Mouse (Mus musculus) lung, embryonic 15.5 days (tissue): Measurements from ENCODE around the gene Tmem44. TPM values are rescaled to one million over a fixed set of nuclear protein-coding genes. Genes with fewer than 3 reads are reported as not detected.

Experiments used
- ATAC-seq: fragments of 200-750 bp; cut with Nextera tagmentation; 2 replicates; pipeline ENCODE4 v1.8.0; 2017; ENCODE audit warnings: moderate number of reproducible peaks, borderline replicate concordance; ENCODE audit not compliant: low FRiP score, low TSS enrichment; ENCODE audit errors: extremely low read depth
- H3K27ac ChIP-seq: fragments of 300-500 bp; sonication (generic); 2 replicates; pipeline ENCODE4 v1.5.1; 2015; ENCODE audit warnings: moderate library complexity, mild to moderate bottlenecking, inconsistent platforms
- H3K27me3 ChIP-seq: fragments of 300-500 bp; sonication (generic); 2 replicates; pipeline ENCODE4 v1.6.1; 2015; ENCODE audit warnings: inconsistent platforms
- H3K36me3 ChIP-seq: fragments of 300-500 bp; sonication (generic); 2 replicates; pipeline ENCODE4 v1.6.1; 2015; ENCODE audit warnings: inconsistent platforms
- H3K4me1 ChIP-seq: fragments of 300-500 bp; sonication (generic); 2 replicates; pipeline ENCODE4 v1.6.1; 2015; ENCODE audit warnings: inconsistent platforms
- H3K4me2 ChIP-seq: fragments of 300-500 bp; sonication (generic); 2 replicates; pipeline ENCODE4 v1.6.1; 2015; ENCODE audit warnings: inconsistent platforms, mild to moderate bottlenecking, moderate library complexity
- H3K4me3 ChIP-seq: fragments of 300-500 bp; sonication (generic); 2 replicates; pipeline ENCODE4 v1.5.1; 2015; ENCODE audit warnings: mild to moderate bottlenecking, inconsistent platforms
- H3K9ac ChIP-seq: fragments of 300-500 bp; sonication (generic); 2 replicates; pipeline ENCODE4 v1.6.1; 2015; ENCODE audit warnings: inconsistent platforms
- H3K9me3 ChIP-seq: fragments of 300-500 bp; sonication (generic); 2 replicates; pipeline ENCODE4 v1.6.1; 2016; ENCODE audit warnings: inconsistent platforms
- WGBS: fragments of 180-500 bp; shearing (Covaris S2); methylation state at CpG from one replicate; pipeline ENCODE4 v1.1.7; 2015; 5-methylcytosine and 5-hydroxymethylcytosine counted together
- polyA plus RNA-seq: library from polyadenylated mRNA; unstranded; fragments of >200 nt; fragmentation: Nextera tagmentation; extraction: Ambion mirVana; gene quantifications from 2 replicates; pipeline ENCODE4 v1.2.1, GENCODE M21; 2015

Gene Tmem44
- polyA plus RNA-seq, 1 experiment from 2014 or later, result 26.4 TPM

GRCm38 (mm10) chr16:30576392-30576791 lies 25.8 kb upstream of the Tmem44 start:
- H3K27ac ChIP-seq, result no peak overlapping the region
- peaks cover 95% of the 10 kb centered on the region for H3K36me3 ChIP-seq
- H3K4me3 ChIP-seq, result no peak overlapping the region
- ATAC-seq, result no peak
- H3K9me3 ChIP-seq, result no peaks in the 10 kb centered on the region
- no peaks in the 10 kb centered on the region for H3K27me3 ChIP-seq
- H3K9ac ChIP-seq, result no peak overlapping the region
- WGBS, result 86% methylated on average over 1 of the region's 1 CpGs
- H3K4me1 ChIP-seq, result no peaks in the 10 kb centered on the region
- H3K4me2 ChIP-seq, result no peak overlapping the region

- Histone ChIP-seq H3K27me3 (no peaks in the 10 kb centered on the region), H3K36me3 (peaks cover 95% of the 10 kb centered on the region), H3K9me3 (no peaks in the 10 kb centered on the region), H3K4me1 (no peaks in the 10 kb centered on the region), H3K27ac (no peak overlapping the region), H3K4me2 (no peak overlapping the region), H3K4me3 (no peak overlapping the region), H3K9ac (no peak overlapping the region)
- no peak for ATAC-seq
- 80% methylated on average over 7 of the region's 7 CpGs for WGBS
Observed at GRCm38 (mm10) chr16:30575815-30576214, 25.2 kb upstream of the Tmem44 start.

DNA sequence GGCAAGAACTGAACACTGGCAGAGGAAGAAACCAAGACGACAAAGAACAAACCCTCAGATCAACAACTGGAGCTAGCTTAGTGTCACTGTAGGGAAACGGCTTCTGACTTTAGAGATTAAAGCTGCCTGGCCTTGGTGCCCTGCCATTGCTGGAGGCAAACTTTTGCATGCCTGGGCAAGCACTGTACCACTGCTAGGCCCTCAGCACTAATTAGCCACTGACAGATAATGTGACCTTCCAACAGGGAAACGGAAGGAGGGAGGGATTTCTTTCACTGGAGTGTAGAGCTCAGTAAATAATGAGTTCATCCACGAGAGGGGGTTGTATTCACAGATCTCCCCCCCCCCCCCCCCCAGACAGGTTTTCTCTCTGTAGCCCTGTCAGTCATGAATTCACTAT lies 21.6 kb upstream of the Tmem44 start:
- ATAC-seq, result no peak
- no peak overlapping the region for H3K27ac ChIP-seq
- 58% methylated on average over 4 of the region's 4 CpGs for WGBS
- H3K27me3 ChIP-seq, result no peaks in the 10 kb centered on the region
- H3K9ac ChIP-seq, result no peak overlapping the region
- H3K36me3 ChIP-seq, result peaks cover 91% of the 10 kb centered on the region
- no peaks in the 10 kb centered on the region for H3K9me3 ChIP-seq
- no peak overlapping the region for H3K4me3 ChIP-seq
- no peak overlapping the region for H3K4me2 ChIP-seq
- H3K4me1 ChIP-seq, result no peaks in the 10 kb centered on the region

GRCm38 (mm10) chr16:30571378-30571777 lies 20.7 kb upstream of the Tmem44 start:
- no peaks in the 10 kb centered on the region for H3K9me3 ChIP-seq
- H3K4me1 ChIP-seq, result no peaks in the 10 kb centered on the region
- no peak overlapping the region for H3K4me3 ChIP-seq
- no peak overlapping the region for H3K4me2 ChIP-seq
- peaks cover 89% of the 10 kb centered on the region for H3K36me3 ChIP-seq
- WGBS, result 91% methylated on average over 5 of the region's 5 CpGs
- no peak overlapping the region for H3K27ac ChIP-seq
- no peak for ATAC-seq
- no peak overlapping the region for H3K9ac ChIP-seq
- no peaks in the 10 kb centered on the region for H3K27me3 ChIP-seq

DNA sequence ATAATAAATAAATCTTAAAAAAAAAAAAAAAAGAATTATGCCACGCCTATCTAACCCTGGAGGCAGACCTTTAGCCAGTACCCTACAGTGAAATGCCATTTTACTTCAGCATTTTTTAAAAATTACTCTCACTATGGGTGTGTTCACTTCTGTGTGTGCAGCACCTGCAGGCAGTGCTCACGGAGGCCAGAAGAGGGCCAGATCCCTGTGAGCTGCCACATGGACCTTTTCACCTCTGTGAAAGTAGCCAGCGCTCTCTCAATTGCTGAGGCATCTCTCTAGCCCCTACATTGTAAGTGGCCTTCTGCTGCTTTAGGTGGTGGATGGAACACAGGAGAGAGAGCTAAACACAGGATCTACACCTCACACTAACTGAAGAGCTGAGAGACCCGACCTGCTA lies 19.5 kb upstream of the Tmem44 start:
- Histone ChIP-seq H3K36me3 (peaks cover 85% of the 10 kb centered on the region), H3K9ac (no peak overlapping the region), H3K4me1 (no peaks in the 10 kb centered on the region), H3K4me2 (no peak overlapping the region), H3K4me3 (no peak overlapping the region), H3K27me3 (no peaks in the 10 kb centered on the region), H3K27ac (no peak overlapping the region), H3K9me3 (no peaks in the 10 kb centered on the region)
- no peak for ATAC-seq
- whole genome bisulfite sequencing, result 89% methylated on average over 4 of the region's 4 CpGs

DNA sequence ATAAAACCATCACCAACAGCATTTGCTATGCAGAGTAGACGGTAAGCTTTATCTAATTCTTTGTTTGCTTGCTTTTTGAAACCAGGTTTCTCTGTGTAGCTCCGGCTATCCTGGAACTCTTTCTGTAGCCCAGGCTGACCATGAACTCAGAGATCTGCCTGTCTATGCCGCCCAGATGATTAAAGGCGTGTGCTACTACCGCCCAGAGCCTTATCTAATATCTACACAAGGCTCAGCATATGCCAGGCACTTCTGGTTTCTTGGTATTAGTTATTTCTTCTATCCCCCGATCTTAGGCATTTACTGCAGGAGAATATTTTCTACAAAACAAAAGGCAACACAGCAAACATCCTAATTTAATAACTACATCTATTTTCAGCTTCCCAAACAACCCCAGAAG lies 15.0 kb upstream of the Tmem44 start:
- H3K27ac ChIP-seq, result no peak overlapping the region
- H3K9ac ChIP-seq, result no peak overlapping the region
- WGBS, result 90% methylated on average over 6 of the region's 6 CpGs
- H3K4me2 ChIP-seq, result no peak overlapping the region
- H3K9me3 ChIP-seq, result no peaks in the 10 kb centered on the region
- no peak overlapping the region for H3K4me3 ChIP-seq
- no peaks in the 10 kb centered on the region for H3K27me3 ChIP-seq
- H3K4me1 ChIP-seq, result no peaks in the 10 kb centered on the region
- no peak for ATAC-seq
- H3K36me3 ChIP-seq, result peaks cover 88% of the 10 kb centered on the region

DNA sequence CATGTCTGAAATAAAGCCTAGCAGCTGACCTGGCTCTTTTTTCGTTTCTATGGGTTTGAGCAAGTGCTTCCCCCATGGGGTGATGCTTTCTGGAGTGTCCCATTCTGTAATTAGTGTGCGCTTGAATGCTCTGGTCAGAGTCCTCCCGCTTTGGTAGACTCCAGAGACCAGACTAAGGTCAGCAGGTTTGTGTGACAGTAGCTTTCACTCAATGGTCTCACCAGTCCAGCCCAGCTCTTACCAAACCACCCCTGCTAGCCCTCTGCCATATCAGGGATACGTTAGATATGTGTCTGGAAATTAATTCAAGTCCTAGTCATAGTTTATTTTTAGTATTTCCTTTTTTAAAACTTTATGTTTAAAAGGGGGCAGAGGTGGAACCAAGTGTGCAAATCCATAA lies 10.0 kb upstream of the Tmem44 start:
- H3K4me1 ChIP-seq, result no peaks in the 10 kb centered on the region
- no peak overlapping the region for H3K9ac ChIP-seq
- H3K4me3 ChIP-seq, result no peak overlapping the region
- peaks cover 77% of the 10 kb centered on the region for H3K36me3 ChIP-seq
- no peak overlapping the region for H3K27ac ChIP-seq
- H3K9me3 ChIP-seq, result no peaks in the 10 kb centered on the region; the same call in 1 of the 2 replicates
- 88% methylated on average over 4 of the region's 4 CpGs for WGBS
- no peak for ATAC-seq
- H3K4me2 ChIP-seq, result no peak overlapping the region
- H3K27me3 ChIP-seq, result no peaks in the 10 kb centered on the region

GRCm38 (mm10) chr16:30559312-30559992 lies 8.8 kb upstream of the Tmem44 start:
- Histone ChIP-seq H3K27me3 (no peaks in the 10 kb centered on the region), H3K36me3 (peaks cover 66% of the 10 kb centered on the region), H3K4me3 (no peak overlapping the region), H3K4me2 (no peak overlapping the region), H3K9me3 (peaks cover 6% of the 10 kb centered on the region), H3K4me1 (no peaks in the 10 kb centered on the region), H3K27ac (no peak overlapping the region), H3K9ac (no peak overlapping the region)
- WGBS, result 87% methylated on average over 5 of the region's 5 CpGs
- no peak for ATAC-seq

DNA sequence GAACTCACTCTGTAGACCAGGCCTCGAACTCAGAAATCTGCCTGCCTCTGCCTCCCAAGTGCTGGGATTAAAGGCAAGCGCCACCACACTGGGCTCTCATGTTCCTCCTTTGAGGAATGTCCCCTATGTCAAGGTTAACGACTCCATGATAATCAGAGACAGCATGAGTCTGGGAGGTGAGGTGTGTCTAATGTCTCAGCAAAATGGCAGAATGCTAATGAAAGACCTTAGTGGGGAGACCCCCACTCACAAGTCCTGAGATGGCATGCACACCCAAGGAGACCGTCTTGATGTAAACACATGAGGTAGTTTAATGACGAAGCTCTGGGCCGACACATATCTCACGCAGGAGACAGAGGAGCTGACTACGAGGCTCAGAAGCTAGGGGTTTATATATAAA lies 3.5 kb upstream of the Tmem44 start:
- Histone ChIP-seq H3K4me1 (peaks cover 28% of the 10 kb centered on the region), H3K27ac (no peak overlapping the region), H3K9ac (no peak overlapping the region), H3K36me3 (peaks cover 15% of the 10 kb centered on the region), H3K9me3 (peaks cover 6% of the 10 kb centered on the region), H3K4me2 (no peak overlapping the region), H3K27me3 (no peaks in the 10 kb centered on the region), H3K4me3 (no peak overlapping the region)
- WGBS, result 94% methylated on average over 8 of the region's 8 CpGs
- no peak for ATAC-seq

DNA sequence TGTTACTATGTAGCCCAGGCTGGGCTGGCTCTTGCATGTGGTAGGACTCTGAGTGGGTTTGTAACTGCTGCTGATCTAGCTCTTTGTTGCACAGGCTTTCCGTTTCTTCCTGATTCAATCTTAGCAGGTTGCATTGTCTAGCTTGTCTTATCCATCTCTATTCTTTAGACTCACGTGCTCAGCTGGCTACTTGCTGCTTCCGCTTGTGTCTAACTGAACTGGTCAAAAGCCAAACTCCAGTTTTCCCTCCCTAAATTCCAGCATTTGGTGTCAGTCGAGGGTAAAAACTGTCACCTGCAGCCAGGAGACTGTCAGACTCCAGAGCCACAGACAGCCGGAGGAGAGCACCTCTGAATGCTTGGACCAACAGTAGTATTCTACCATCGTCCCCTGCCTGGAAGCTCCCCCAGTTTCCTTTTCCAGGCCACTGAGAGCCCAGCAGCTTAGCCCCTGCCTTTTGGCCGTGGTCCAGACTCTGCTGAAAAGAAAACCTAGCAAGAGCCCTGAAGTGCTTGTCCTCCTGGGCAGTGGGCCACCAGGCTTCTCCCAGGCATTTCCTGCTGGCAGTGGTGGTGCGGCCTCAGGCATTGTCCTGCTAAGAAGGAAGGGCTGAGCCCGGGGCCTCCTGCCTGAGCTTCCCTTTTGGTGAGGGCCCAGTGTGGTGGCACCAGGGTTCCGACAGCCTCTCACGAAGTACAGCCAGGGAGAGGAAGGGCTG lies 2.1 kb upstream of the Tmem44 start:
- Histone ChIP-seq H3K4me2 (peak overlapping the region; percentile 27), H3K9ac (peak overlapping the region; percentile 24)
- ATAC-seq, result peak; percentile 84

DNA sequence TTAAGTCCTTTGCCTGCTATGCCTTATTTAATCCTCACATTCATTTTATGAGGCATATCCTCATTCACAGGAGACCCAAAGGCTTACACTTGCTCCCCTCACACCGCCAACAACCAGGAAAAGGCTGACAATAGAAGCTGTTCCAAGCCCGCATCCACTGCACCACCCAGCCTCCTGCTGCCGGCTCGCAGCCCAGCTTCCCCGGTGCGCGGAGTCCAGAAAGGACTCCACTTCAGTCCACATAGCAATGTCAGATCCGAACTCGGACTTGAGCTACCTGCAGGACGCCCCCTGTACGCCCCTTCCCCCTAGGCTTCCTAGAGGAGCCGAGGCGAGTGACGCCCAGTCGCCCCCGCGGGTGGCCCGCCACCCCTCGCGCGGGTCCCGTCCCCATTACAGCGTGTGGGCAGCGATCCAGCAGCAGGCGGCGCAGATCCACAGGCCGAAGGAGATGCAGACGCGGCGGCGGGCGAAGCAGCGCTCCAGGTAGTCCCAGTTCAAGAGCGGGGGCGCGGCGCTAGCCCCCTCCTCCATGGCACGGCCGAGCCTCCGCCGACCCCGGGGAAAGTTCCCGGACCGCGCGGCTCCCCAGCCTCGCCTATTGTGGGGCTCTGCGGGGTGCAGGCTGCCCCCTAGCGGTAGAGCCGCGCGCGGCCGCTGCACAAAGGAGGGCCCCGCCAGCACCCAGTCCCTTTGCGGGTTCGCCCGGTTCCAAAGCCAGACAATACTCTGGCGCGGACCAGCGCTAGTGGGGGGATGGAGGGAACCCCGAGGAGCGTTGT lies 485 bp downstream of the Tmem44 start:
- H3K9me3 ChIP-seq, result peaks cover 4% of the 10 kb centered on the region
- H3K36me3 ChIP-seq, result peaks cover 7% of the 10 kb centered on the region
- no peaks in the 10 kb centered on the region for H3K27me3 ChIP-seq
- peak; percentile 86 for ATAC-seq
- peak overlapping the region; percentile 95 for H3K4me2 ChIP-seq
- H3K27ac ChIP-seq, result peak overlapping the region; percentile 68
- peak overlapping the region; percentile 98 for H3K9ac ChIP-seq
- under 1% methylated on average over 60 of the region's 63 CpGs for WGBS
- H3K4me1 ChIP-seq, result peaks cover 30% of the 10 kb centered on the region
- peak overlapping the region; percentile 89 for H3K4me3 ChIP-seq

More for the DNA sequence above, 2.1 kb upstream of the Tmem44 start:
- peaks cover 28% of the 10 kb centered on the region for H3K4me1 ChIP-seq
- H3K9me3 ChIP-seq, result peaks cover 6% of the 10 kb centered on the region
- peak overlapping the region; percentile 96 for H3K27ac ChIP-seq
- H3K4me3 ChIP-seq, result no peak overlapping the region
- H3K36me3 ChIP-seq, result peaks cover 6% of the 10 kb centered on the region; the same call in 1 of the 2 replicates
- 10% methylated on average over 11 of the region's 11 CpGs for WGBS
- no peaks in the 10 kb centered on the region for H3K27me3 ChIP-seq

- H3K9me3 ChIP-seq, result no peaks in the 10 kb centered on the region
- no peaks in the 10 kb centered on the region for H3K27me3 ChIP-seq
- H3K9ac ChIP-seq, result peak overlapping the region; percentile 98; the same call in 1 of the 2 replicates
- H3K4me1 ChIP-seq, result peaks cover 30% of the 10 kb centered on the region
- no peak overlapping the region for H3K27ac ChIP-seq
- no peak for ATAC-seq
- 75% methylated on average over 7 of the region's 7 CpGs for WGBS
- peak overlapping the region; percentile 89 for H3K4me3 ChIP-seq
- peaks cover 7% of the 10 kb centered on the region for H3K36me3 ChIP-seq
- peak overlapping the region; percentile 95 for H3K4me2 ChIP-seq
Observed at GRCm38 (mm10) chr16:30549516-30549915, 1.1 kb downstream of the Tmem44 start.
